Mouse (Mus musculus): ENCODE measurements around the gene Tet2. TPM values are rescaled to one million over a fixed set of nuclear protein-coding genes. Genes with fewer than 3 reads are reported as not detected.

Tet2 gene
- polyA plus RNA-seq, 1 experiment from 2014 or later, result 12.7 TPM

DNA sequence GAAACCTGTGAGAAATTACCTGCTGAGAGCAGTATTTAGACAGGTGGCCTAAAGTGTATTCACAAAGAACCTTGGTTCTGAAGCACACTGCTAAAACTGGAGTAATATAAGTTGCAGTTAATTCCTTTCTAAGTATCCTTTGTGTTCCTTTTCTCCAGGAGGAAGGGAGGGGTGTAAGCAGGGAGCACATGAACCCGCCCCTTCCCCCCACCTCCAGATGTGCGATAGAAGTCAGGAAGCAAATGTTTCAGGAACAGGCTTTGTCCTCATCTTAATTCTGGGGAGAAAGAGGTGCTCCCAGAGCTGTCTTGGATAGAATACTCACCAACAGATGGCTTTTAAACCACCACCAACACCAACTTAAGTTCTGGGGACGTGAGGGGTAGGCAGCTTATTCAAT lies 82.9 kb downstream of the Tet2 start:
- Histone ChIP-seq H3K36me3 (ENCODE audit: control insufficient read depth, insufficient read depth, low read length) (peaks cover 12% of the 10 kb centered on the region), H3K4me3 (ENCODE audit: low read length) (no peak overlapping the region), H3K4me2 (ENCODE audit: low read length) (no peak overlapping the region), H3K4me1 (ENCODE audit: control insufficient read depth, insufficient read depth, low read depth, low read length) (no peaks in the 10 kb centered on the region), H3K27ac (ENCODE audit: low read depth, low read length) (no peak overlapping the region), H3K9me3 (ENCODE audit: control insufficient read depth, low read length) (no peaks in the 10 kb centered on the region), H3K9ac (ENCODE audit: low read depth, low read length) (no peak overlapping the region), H3K27me3 (replicated peaks; ENCODE audit: control insufficient read depth, insufficient read depth, low read length) (no peaks in the 10 kb centered on the region)
- ATAC-seq, result no peak
- WGBS, result 87% methylated on average over 3 of the region's 3 CpGs

- Histone ChIP-seq H3K9me3 (ENCODE audit: control insufficient read depth, low read length) (no peaks in the 10 kb centered on the region), H3K36me3 (ENCODE audit: control insufficient read depth, insufficient read depth, low read length) (no peaks in the 10 kb centered on the region), H3K4me1 (ENCODE audit: control insufficient read depth, insufficient read depth, low read depth, low read length) (no peaks in the 10 kb centered on the region), H3K9ac (ENCODE audit: low read depth, low read length) (no peak overlapping the region), H3K27me3 (replicated peaks; ENCODE audit: control insufficient read depth, insufficient read depth, low read length) (no peaks in the 10 kb centered on the region), H3K27ac (ENCODE audit: low read depth, low read length) (no peak overlapping the region), H3K4me2 (ENCODE audit: low read length) (no peak overlapping the region), H3K4me3 (ENCODE audit: low read length) (no peak overlapping the region)
- 79% methylated on average over 1 of the region's 1 CpGs for WGBS
- no peak for ATAC-seq
Measured at GRCm38 (mm10) chr3:133459174-133459573, 85.8 kb downstream of the Tet2 start.

DNA sequence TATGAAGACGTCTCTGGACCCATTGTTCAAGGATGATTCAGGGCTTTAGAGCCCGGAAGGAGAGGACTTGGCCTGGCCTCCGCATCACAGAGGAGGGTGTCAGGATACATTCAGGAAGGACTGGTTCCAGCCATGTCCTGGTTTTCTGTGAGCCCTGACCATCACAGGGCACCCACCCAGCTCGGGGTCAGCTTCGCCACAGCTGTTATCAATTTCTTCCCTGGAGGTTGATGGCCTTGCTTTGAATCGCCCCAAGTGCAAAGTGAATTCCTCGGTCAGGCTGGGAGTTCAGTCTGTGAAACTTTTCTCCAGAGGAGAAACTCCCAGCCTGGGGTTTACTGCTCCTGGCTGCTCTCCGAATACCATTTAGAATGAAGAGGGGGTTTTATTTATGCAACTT lies 91.0 kb downstream of the Tet2 start:
- H3K36me3 ChIP-seq (ENCODE audit: control insufficient read depth, insufficient read depth, low read length), result no peaks in the 10 kb centered on the region
- 89% methylated on average over 8 of the region's 8 CpGs for WGBS

GRCm38 (mm10) chr3:133436919-133437320 lies 108.0 kb downstream of the Tet2 start:
- Histone ChIP-seq H3K4me2 (ENCODE audit: low read length) (no peak overlapping the region), H3K27me3 (replicated peaks; ENCODE audit: control insufficient read depth, insufficient read depth, low read length) (no peaks in the 10 kb centered on the region), H3K9ac (ENCODE audit: low read depth, low read length) (no peak overlapping the region), H3K4me3 (ENCODE audit: low read length) (no peak overlapping the region), H3K27ac (ENCODE audit: low read depth, low read length) (no peak overlapping the region), H3K36me3 (ENCODE audit: control insufficient read depth, insufficient read depth, low read length) (no peaks in the 10 kb centered on the region), H3K4me1 (ENCODE audit: control insufficient read depth, insufficient read depth, low read depth, low read length) (no peaks in the 10 kb centered on the region), H3K9me3 (ENCODE audit: control insufficient read depth, low read length) (no peaks in the 10 kb centered on the region)
- no peak for ATAC-seq
- 94% methylated on average over 6 of the region's 6 CpGs for WGBS

More for the DNA sequence above, 91.0 kb downstream of the Tet2 start:
- no peaks in the 10 kb centered on the region for H3K27me3 ChIP-seq (replicated peaks; ENCODE audit: control insufficient read depth, insufficient read depth, low read length)
- H3K9me3 ChIP-seq (ENCODE audit: control insufficient read depth, low read length), result no peaks in the 10 kb centered on the region
- no peak overlapping the region for H3K4me3 ChIP-seq (ENCODE audit: low read length)
- no peak overlapping the region for H3K27ac ChIP-seq (ENCODE audit: low read depth, low read length)
- H3K4me1 ChIP-seq (ENCODE audit: control insufficient read depth, insufficient read depth, low read depth, low read length), result no peaks in the 10 kb centered on the region
- no peak overlapping the region for H3K9ac ChIP-seq (ENCODE audit: low read depth, low read length)
- no peak for ATAC-seq
- H3K4me2 ChIP-seq (ENCODE audit: low read length), result no peak overlapping the region

DNA sequence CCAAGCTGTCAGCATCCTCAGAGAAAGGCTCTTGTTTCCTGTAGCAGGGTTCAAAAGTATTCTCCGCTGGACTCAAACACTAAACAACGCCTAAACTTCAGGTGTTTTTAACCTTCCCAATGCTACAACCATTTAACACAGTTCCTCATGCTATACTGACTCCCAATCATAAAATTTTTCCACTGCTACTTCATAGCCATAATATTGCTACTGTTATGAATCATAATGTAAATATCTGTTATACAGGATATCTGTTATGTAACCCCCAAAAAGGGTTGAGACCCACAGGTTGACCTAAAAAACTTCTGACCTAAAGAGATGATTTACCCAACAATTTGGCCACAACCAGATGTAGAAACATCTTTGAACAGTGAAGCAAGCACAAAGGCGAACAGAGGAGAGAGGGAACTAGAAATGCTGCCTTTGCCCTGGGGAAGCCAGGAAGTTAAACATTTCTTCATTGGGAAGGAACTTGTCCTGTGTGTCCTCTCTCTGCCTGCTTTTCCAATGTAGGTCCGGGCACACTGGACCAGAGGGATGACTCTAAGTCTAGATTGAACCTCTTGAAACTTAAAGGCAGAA lies 108.6 kb downstream of the Tet2 start:
- no peak overlapping the region for H3K9ac ChIP-seq (ENCODE audit: low read depth, low read length)
- H3K4me2 ChIP-seq (ENCODE audit: low read length), result no peak overlapping the region
- no peak overlapping the region for H3K4me3 ChIP-seq (ENCODE audit: low read length)
- no peaks in the 10 kb centered on the region for H3K9me3 ChIP-seq (ENCODE audit: control insufficient read depth, low read length)
- no peaks in the 10 kb centered on the region for H3K36me3 ChIP-seq (ENCODE audit: control insufficient read depth, insufficient read depth, low read length)
- H3K27ac ChIP-seq (ENCODE audit: low read depth, low read length), result no peak overlapping the region
- no peaks in the 10 kb centered on the region for H3K27me3 ChIP-seq (replicated peaks; ENCODE audit: control insufficient read depth, insufficient read depth, low read length)
- ATAC-seq, result no peak
- WGBS, result 93% methylated on average over 4 of the region's 4 CpGs
- no peaks in the 10 kb centered on the region for H3K4me1 ChIP-seq (ENCODE audit: control insufficient read depth, insufficient read depth, low read depth, low read length)

DNA sequence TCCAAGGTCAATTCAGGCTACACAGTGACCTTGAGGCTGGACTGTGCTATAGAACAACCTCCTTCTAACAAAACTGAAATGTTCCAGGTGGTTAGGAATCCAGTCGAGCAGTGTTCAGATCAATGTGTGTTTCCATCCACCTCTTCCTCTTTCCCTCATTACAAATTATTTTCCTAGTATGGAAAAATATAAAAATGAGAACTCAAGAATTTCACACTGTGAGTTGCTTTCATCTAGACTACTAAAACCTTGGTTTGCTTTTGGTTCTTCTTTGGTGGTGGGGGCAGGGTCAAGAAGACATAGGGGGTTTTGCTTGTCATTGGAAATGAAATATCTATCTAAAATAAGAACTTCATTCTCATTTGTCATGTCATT lies 109.2 kb downstream of the Tet2 start:
- Histone ChIP-seq H3K36me3 (ENCODE audit: control insufficient read depth, insufficient read depth, low read length) (no peaks in the 10 kb centered on the region), H3K9me3 (ENCODE audit: control insufficient read depth, low read length) (no peaks in the 10 kb centered on the region), H3K4me2 (ENCODE audit: low read length) (no peak overlapping the region), H3K27me3 (replicated peaks; ENCODE audit: control insufficient read depth, insufficient read depth, low read length) (no peaks in the 10 kb centered on the region), H3K9ac (ENCODE audit: low read depth, low read length) (no peak overlapping the region), H3K27ac (ENCODE audit: low read depth, low read length) (no peak overlapping the region), H3K4me3 (ENCODE audit: low read length) (no peak overlapping the region), H3K4me1 (ENCODE audit: control insufficient read depth, insufficient read depth, low read depth, low read length) (no peaks in the 10 kb centered on the region)
- ATAC-seq, result no peak
- WGBS, result 80% methylated on average over 1 of the region's 1 CpGs

GRCm38 (mm10) chr3:133435141-133435773 lies 109.7 kb downstream of the Tet2 start:
- 94% methylated on average over 6 of the region's 6 CpGs for WGBS
- Histone ChIP-seq H3K36me3 (ENCODE audit: control insufficient read depth, insufficient read depth, low read length) (no peaks in the 10 kb centered on the region), H3K27ac (ENCODE audit: low read depth, low read length) (no peak overlapping the region), H3K27me3 (replicated peaks; ENCODE audit: control insufficient read depth, insufficient read depth, low read length) (no peaks in the 10 kb centered on the region), H3K9me3 (ENCODE audit: control insufficient read depth, low read length) (no peaks in the 10 kb centered on the region), H3K4me2 (ENCODE audit: low read length) (no peak overlapping the region), H3K4me1 (ENCODE audit: control insufficient read depth, insufficient read depth, low read depth, low read length) (no peaks in the 10 kb centered on the region), H3K4me3 (ENCODE audit: low read length) (no peak overlapping the region), H3K9ac (ENCODE audit: low read depth, low read length) (no peak overlapping the region)
- ATAC-seq, result no peak

DNA sequence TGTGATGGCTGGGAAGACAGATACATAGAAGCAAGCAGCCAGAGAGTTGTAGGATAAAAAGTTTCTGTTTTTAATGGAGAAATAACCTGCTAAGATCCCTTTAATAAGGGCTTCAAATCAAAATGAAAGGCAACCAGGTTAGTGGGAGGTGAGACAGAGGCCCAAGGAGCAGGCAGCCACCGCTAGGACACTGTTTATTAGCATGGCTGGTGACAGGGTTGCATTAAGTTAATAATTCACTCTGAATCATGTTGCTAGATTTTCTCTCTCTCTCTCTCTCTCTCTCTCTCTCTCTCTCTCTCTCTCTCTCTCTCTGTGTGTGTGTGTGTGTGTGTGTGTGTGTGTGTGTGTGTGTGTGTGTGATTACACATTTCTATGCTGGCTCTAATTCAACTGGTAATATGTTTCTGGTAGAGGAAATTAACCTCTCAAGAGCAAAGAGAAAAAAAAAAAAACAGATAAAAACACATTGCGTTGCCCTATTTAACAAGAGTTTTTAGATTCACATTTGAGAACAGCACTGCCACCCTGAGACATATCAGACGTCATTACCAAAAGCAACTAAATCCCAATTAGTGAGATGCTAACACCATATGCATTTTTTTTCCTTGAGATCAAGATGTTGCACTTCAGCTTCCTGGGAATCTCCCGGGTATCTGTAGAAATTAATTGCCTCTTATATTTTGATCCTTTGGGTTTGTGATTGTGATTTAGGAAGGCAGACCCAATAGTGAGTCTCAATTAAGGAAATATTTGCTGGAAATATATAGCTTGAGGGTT lies 115.4 kb downstream of the Tet2 start:
- no peak overlapping the region for H3K4me3 ChIP-seq (ENCODE audit: low read length)
- no peaks in the 10 kb centered on the region for H3K9me3 ChIP-seq (ENCODE audit: control insufficient read depth, low read length)
- ATAC-seq, result peak; percentile 40; the same call in 1 of the 2 replicates
- H3K4me2 ChIP-seq (ENCODE audit: low read length), result no peak overlapping the region
- no peak overlapping the region for H3K27ac ChIP-seq (ENCODE audit: low read depth, low read length)
- H3K9ac ChIP-seq (ENCODE audit: low read depth, low read length), result no peak overlapping the region
- H3K4me1 ChIP-seq (ENCODE audit: control insufficient read depth, insufficient read depth, low read depth, low read length), result no peaks in the 10 kb centered on the region
- H3K36me3 ChIP-seq (ENCODE audit: control insufficient read depth, insufficient read depth, low read length), result no peaks in the 10 kb centered on the region
- WGBS, result 58% methylated on average over 4 of the region's 4 CpGs
- H3K27me3 ChIP-seq (replicated peaks; ENCODE audit: control insufficient read depth, insufficient read depth, low read length), result no peaks in the 10 kb centered on the region

DNA sequence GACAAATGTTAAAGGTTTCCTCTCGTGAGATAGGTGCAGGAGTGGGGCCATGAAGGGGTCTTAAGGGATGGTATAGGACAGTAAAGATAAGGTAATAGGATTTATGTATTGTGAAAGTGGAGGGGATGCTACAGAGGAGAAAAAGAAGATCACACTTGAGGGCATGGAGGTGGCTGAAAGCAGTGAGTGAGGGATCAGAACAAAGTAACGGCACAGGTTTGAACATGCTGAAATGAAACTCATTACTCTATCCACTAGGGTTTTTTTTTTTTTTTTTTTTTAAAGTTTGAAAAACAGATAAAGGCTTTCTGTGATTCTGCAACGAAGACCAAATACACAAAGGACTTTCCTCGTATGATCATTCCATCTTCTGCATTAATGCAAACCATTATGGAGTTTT lies 116.9 kb downstream of the Tet2 start:
- Histone ChIP-seq H3K4me1 (ENCODE audit: control insufficient read depth, insufficient read depth, low read depth, low read length) (no peaks in the 10 kb centered on the region), H3K36me3 (ENCODE audit: control insufficient read depth, insufficient read depth, low read length) (no peaks in the 10 kb centered on the region), H3K9ac (ENCODE audit: low read depth, low read length) (no peak overlapping the region), H3K9me3 (ENCODE audit: control insufficient read depth, low read length) (no peaks in the 10 kb centered on the region), H3K4me2 (ENCODE audit: low read length) (no peak overlapping the region), H3K27me3 (replicated peaks; ENCODE audit: control insufficient read depth, insufficient read depth, low read length) (no peaks in the 10 kb centered on the region), H3K27ac (ENCODE audit: low read depth, low read length) (no peak overlapping the region), H3K4me3 (ENCODE audit: low read length) (no peak overlapping the region)
- no peak for ATAC-seq
- 83% methylated on average over 4 of the region's 4 CpGs for WGBS
